Mouse (Mus musculus) cerebral cortex, adult 2 months (tissue): ENCODE data around the gene Ifnk.

Experiments
- WGBS: fragments of 180-500 bp; shearing (Covaris S2); methylation state at CpG from one replicate; pipeline ENCODE4 v1.1.7; 2018; 5-methylcytosine and 5-hydroxymethylcytosine counted together

Ifnk gene

GRCm38 (mm10) chr4:35189794-35190193 is 37.9 kb downstream of the Ifnk start:
- WGBS = 45% methylated on average over 5 of the region's 5 CpGs

GRCm38 (mm10) chr4:35192725-35193124 is 40.9 kb downstream of the Ifnk start:
- 37% methylated on average over 7 of the region's 7 CpGs for WGBS

DNA sequence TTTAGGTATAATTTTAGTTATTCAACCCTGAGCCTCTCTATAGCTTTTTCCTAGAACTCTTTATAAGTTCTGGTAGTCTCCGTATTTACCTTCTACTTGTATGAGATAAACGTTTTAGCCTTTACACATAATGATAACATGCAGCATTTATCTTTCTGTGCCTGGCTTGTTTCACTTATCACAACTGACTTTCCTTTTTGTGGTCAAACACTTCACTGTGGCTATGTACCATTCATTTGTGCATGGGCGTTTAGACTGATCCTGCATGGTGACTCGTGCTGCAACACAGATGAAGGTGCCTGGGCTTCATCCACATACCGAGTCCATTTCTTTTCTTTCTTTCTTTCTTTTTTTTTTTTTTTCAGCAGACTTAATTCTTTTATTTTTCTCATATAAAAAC is 49.8 kb downstream of the Ifnk start:
- 93% methylated on average over 5 of the region's 5 CpGs for WGBS
